Mouse (Mus musculus): ENCODE measurements at regions not wholly inside any gene's neighbourhood (a gene's known extent, or its start where the extent isn't known, plus 50 kb on each side); places are given as distances from the start of the nearest gene placed in this dataset.

DNA sequence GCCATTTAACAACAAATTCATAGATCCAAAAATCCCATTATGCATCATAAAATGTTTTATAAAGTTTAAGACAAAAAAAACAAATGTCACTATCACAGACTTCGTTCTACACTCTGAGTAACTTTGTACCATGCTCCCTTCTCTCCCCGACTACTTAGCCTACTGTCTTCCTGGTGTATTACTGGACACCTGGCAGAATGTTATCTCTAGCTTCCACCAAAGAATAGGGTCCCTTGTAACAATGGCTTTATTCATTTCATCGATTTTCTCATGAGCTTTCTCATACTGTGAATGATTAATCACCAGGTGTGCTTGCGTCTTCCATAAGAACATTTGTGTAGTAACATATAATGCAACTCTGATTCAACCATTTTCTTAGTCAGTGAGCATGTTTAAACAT is 142.1 kb upstream of the Gas1 start:
- no peak for TF ChIP-seq POLR2A (IDR thresholded peaks at IDR 0.05; ENCODE audit: borderline replicate concordance, insufficient read depth, low read length)
- TF ChIP-seq CTCF (IDR thresholded peaks at IDR 0.05; ENCODE audit: borderline replicate concordance, insufficient read depth, low read depth, low read length), result no peak

Measured in cerebellum, adult 2 months (tissue).